ENCODE assay signal across 14 mouse cellular contexts in genomic region chr7:110823995-110824953, GRCm38 (mm10). TPM values are rescaled to one million over a fixed set of nuclear protein-coding genes. Genes with fewer than 3 reads are reported as not detected.
DNase-seq lines count a peak whose midpoint lies in the region; ATAC-seq and TF ChIP-seq lines count a peak whose summit lies in the region.
"Had no signal": no experiment of that assay in that cellular context is flagged by ENCODE, and none has a peak within 500 bp of the region (broad histone marks: within the 10 kb centered on the region; RNA-seq: fewer than 3 reads in every experiment).

No protein-coding gene starts in this region.

- no peak for TF ChIP-seq CTCF in heart, postnatal 0 days (IDR thresholded peaks at IDR 0.05; ENCODE audit: low read depth)
- TF ChIP-seq CTCF in C2C12 (IDR thresholded peaks at IDR 0.05; ENCODE audit: control insufficient read depth, insufficient read depth, insufficient read length): no peak

- H3K9ac ChIP-seq in heart, postnatal 0 days (replicated peaks; ENCODE audit: low read depth, low read length): no peak overlapping the region
- no peak overlapping the region for H3K9ac ChIP-seq in hindbrain, embryonic 16.5 days (ENCODE audit: low read depth, low read length)
- H3K9ac ChIP-seq: forebrain, postnatal 0 days; hindbrain, embryonic 12.5 days had no signal

- no peaks in the 10 kb centered on the region for H3K79me3 ChIP-seq in C2C12 (ENCODE audit: low read depth)

- no peak overlapping the region for H3ac ChIP-seq in C2C12 (ENCODE audit: control insufficient read depth, insufficient read length, low read depth)

- intact Hi-C loops in heart, postnatal 10 days (cut with DNase I): no loop called here

- no peak for DNase-seq in heart, postnatal 0 days (ENCODE audit: low spot score)
- no peak for DNase-seq in heart, postnatal 10 days
- DNase-seq in limb, embryonic 10.5 days (ENCODE audit: low spot score): no peak
- no peak for DNase-seq in layer of hippocampus, adult 18-20 months (ENCODE audit: low spot score in 2 of 2)
- DNase-seq: cerebellum, postnatal 14 days; forebrain, postnatal 0 days; kidney, adult 8-10 months; lung, postnatal 10 days had no signal

- no peak overlapping the region for H3K4me3 ChIP-seq in heart, postnatal 0 days (ENCODE audit: low read depth, low read length)
- H3K4me3 ChIP-seq in C2C12 (ENCODE audit: insufficient read depth, poor library complexity, severe bottlenecking): no peak overlapping the region
- no peak overlapping the region for H3K4me3 ChIP-seq in limb, embryonic 10.5 days
- no peak overlapping the region for H3K4me3 ChIP-seq in hindbrain, embryonic 16.5 days (ENCODE audit: low read length)
- H3K4me3 ChIP-seq: heart, adult 2 months; hindbrain, embryonic 12.5 days had no signal

- peaks cover 50% of the 10 kb centered on the region for H3K36me3 ChIP-seq in heart, postnatal 0 days (replicated peaks; ENCODE audit: control insufficient read depth, insufficient read depth, low read length)
- H3K36me3 ChIP-seq in C2C12 (ENCODE audit: control insufficient read depth, insufficient read depth): peaks cover 13% of the 10 kb centered on the region
- peaks cover 48% of the 10 kb centered on the region for H3K36me3 ChIP-seq in limb, embryonic 10.5 days
- peaks cover 13% of the 10 kb centered on the region; the same call in 1 of the 2 replicates for H3K36me3 ChIP-seq in hindbrain, embryonic 16.5 days (ENCODE audit: control insufficient read depth, insufficient read depth, low read length)

- H3K27me3 ChIP-seq in heart, postnatal 0 days (ENCODE audit: control insufficient read depth, insufficient read depth, low read length): no peaks in the 10 kb centered on the region
- no peaks in the 10 kb centered on the region for H3K27me3 ChIP-seq in C2C12 (ENCODE audit: control insufficient read depth, insufficient read depth, insufficient read length)
- H3K27me3 ChIP-seq in limb, embryonic 10.5 days (ENCODE audit: low read depth, poor library complexity, severe bottlenecking): no peaks in the 10 kb centered on the region
- H3K27me3 ChIP-seq in hindbrain, embryonic 16.5 days (replicated peaks; ENCODE audit: control insufficient read depth, insufficient read depth, low read length): no peaks in the 10 kb centered on the region
- H3K27me3 ChIP-seq: hindbrain, embryonic 12.5 days had no signal

- no peaks in the 10 kb centered on the region for H3K9me3 ChIP-seq in heart, postnatal 0 days (replicated peaks; ENCODE audit: control insufficient read depth, low read length)
- H3K9me3 ChIP-seq in limb, embryonic 10.5 days (replicated peaks): no peaks in the 10 kb centered on the region
- no peaks in the 10 kb centered on the region for H3K9me3 ChIP-seq in hindbrain, embryonic 16.5 days (ENCODE audit: control insufficient read depth, low read length)
- H3K9me3 ChIP-seq: hindbrain, embryonic 12.5 days had no signal

- no peak for TF ChIP-seq EP300 in heart, postnatal 0 days (IDR thresholded peaks at IDR 0.05; ENCODE audit: low read depth)

- ATAC-seq in heart, postnatal 0 days (ENCODE audit: insufficient read depth, low read depth): no peak
- ATAC-seq in common myeloid progenitor, adult 5-6 weeks (replicated peaks; ENCODE audit: low read depth, poor library complexity, severe bottlenecking): peak; percentile 83
- peak; percentile 11; the same call in 1 of the 2 replicates for ATAC-seq in megakaryocyte-erythroid progenitor cell, adult 5-6 weeks (replicated peaks; ENCODE audit: low FRiP score, low TSS enrichment, poor library complexity, severe bottlenecking)
- no peak for ATAC-seq in hindbrain, embryonic 16.5 days
- ATAC-seq: forebrain, postnatal 0 days had no signal

- H3K27ac ChIP-seq in heart, postnatal 0 days (ENCODE audit: low read depth): peak overlapping the region; percentile 22
- no peak overlapping the region for H3K27ac ChIP-seq in limb, embryonic 10.5 days
- H3K27ac ChIP-seq in hindbrain, embryonic 16.5 days (ENCODE audit: low read depth, low read length): no peak overlapping the region
- H3K27ac ChIP-seq: heart, adult 2 months; hindbrain, embryonic 12.5 days had no signal

- 74% methylated on average over 8 of the region's 8 CpGs for WGBS in heart, postnatal 0 days
- 89% methylated on average over 8 of the region's 8 CpGs for WGBS in limb, embryonic 10.5 days
- 85% methylated on average over 8 of the region's 8 CpGs for WGBS in hindbrain, embryonic 16.5 days

- no peaks in the 10 kb centered on the region for H3K79me2 ChIP-seq in C2C12 (ENCODE audit: control insufficient read depth, insufficient read depth)

- peaks cover 24% of the 10 kb centered on the region for H3K4me1 ChIP-seq in heart, postnatal 0 days (ENCODE audit: control insufficient read depth, insufficient read depth)
- no peaks in the 10 kb centered on the region for H3K4me1 ChIP-seq in limb, embryonic 10.5 days
- H3K4me1 ChIP-seq in hindbrain, embryonic 16.5 days (ENCODE audit: control insufficient read depth, insufficient read depth, low read depth, low read length): no peaks in the 10 kb centered on the region
- H3K4me1 ChIP-seq: hindbrain, embryonic 12.5 days had no signal

- H3K4me2 ChIP-seq in heart, postnatal 0 days (ENCODE audit: low read depth, low read length): no peak overlapping the region
- H3K4me2 ChIP-seq in hindbrain, embryonic 16.5 days (ENCODE audit: low read length): no peak overlapping the region
- H3K4me2 ChIP-seq: hindbrain, embryonic 12.5 days had no signal

TF ChIP-seq in C2C12, 6 proteins besides CTCF, POLR2A, EP300 and RAD21:
- TF ChIP-seq FOSL1 (IDR thresholded peaks at IDR 0.05; ENCODE audit: insufficient read depth, low read length, poor library complexity, severe bottlenecking) (peak; percentile 9), CEBPB (IDR thresholded peaks at IDR 0.05; ENCODE audit: low read depth) (no peak)

RNA-seq across cellular contexts. Expression of gene Rnf141, which starts 20.0 kb away (rescaled TPM):
- total RNA-seq in heart, postnatal 0 days (2014; rRNA removed; ENCODE audit: low replicate concordance): 59.9 and 144 TPM in 2 replicates
- 22.7 and 26.4 TPM in 2 replicates for polyA plus RNA-seq in heart, postnatal 0 days (2015; fragmentation: Nextera tagmentation; extraction: Ambion mirVana)
- total RNA-seq in heart, postnatal 10 days (2021): 10 to 100 TPM; 50.4 to 51.2 TPM
- 9.7 TPM for polyA plus RNA-seq in C2C12 (2012; fragmentation: generic; extraction: Trizol)
- total RNA-seq in common myeloid progenitor, adult 5-6 weeks (2017): 45.3 and 49.2 TPM in 2 replicates
- total RNA-seq in megakaryocyte-erythroid progenitor cell, adult 5-6 weeks (2014; fragmentation: Nextera tagmentation): 42.5 and 67.4 TPM in 2 replicates
- 37.1 and 54.9 TPM in 2 replicates for total RNA-seq in megakaryocyte-erythroid progenitor cell, adult 5-6 weeks (2017)
- polyA plus RNA-seq in limb, embryonic 10.5 days (2016; fragmentation: Nextera tagmentation; extraction: Ambion mirVana): 16.8 and 18.3 TPM in 2 replicates
- total RNA-seq in layer of hippocampus, adult 18-20 months (2021): 10 to 100 TPM; 79.8 to 82.2 TPM
- 39.6 and 48.9 TPM in 2 replicates for polyA plus RNA-seq in hindbrain, embryonic 16.5 days (2015; fragmentation: Nextera tagmentation; extraction: Ambion mirVana)

RNA-seq across cellular contexts. Expression of gene Lyve1, which starts 38.8 kb away (rescaled TPM):
- 38.9 and 56.7 TPM in 2 replicates for total RNA-seq in heart, postnatal 0 days (2014; rRNA removed; ENCODE audit: low replicate concordance)
- 13.8 and 15.2 TPM in 2 replicates for polyA plus RNA-seq in heart, postnatal 0 days (2015; fragmentation: Nextera tagmentation; extraction: Ambion mirVana)
- 10 to 100 TPM in 1 of 2 experiments, 1 to 10 TPM in 1; 9.6 to 18.9 TPM for total RNA-seq in heart, postnatal 10 days (2021)
- not detected for polyA plus RNA-seq in C2C12 (2012; fragmentation: generic; extraction: Trizol)
- not detected in 2 replicates for total RNA-seq in common myeloid progenitor, adult 5-6 weeks (2017)
- not detected in 2 replicates for total RNA-seq in megakaryocyte-erythroid progenitor cell, adult 5-6 weeks (2014; fragmentation: Nextera tagmentation)
- total RNA-seq in megakaryocyte-erythroid progenitor cell, adult 5-6 weeks (2017): not detected in 2 replicates
- polyA plus RNA-seq in limb, embryonic 10.5 days (2016; fragmentation: Nextera tagmentation; extraction: Ambion mirVana): 0.18 and 0.30 TPM in 2 replicates
- 1 to 10 TPM; 1.3 to 1.9 TPM for total RNA-seq in layer of hippocampus, adult 18-20 months (2021)
- polyA plus RNA-seq in hindbrain, embryonic 16.5 days (2015; fragmentation: Nextera tagmentation; extraction: Ambion mirVana): 5.6 and 6.6 TPM in 2 replicates

RNA-seq across cellular contexts. Expression of gene Ampd3, which starts 56.3 kb away (rescaled TPM):
- 12.2 and 19.7 TPM in 2 replicates for total RNA-seq in heart, postnatal 0 days (2014; rRNA removed; ENCODE audit: low replicate concordance)
- polyA plus RNA-seq in heart, postnatal 0 days (2015; fragmentation: Nextera tagmentation; extraction: Ambion mirVana): 12.8 and 15.6 TPM in 2 replicates
- total RNA-seq in heart, postnatal 10 days (2021): 10 to 100 TPM; 37.7 to 39.2 TPM
- 4.5 TPM for polyA plus RNA-seq in C2C12 (2012; fragmentation: generic; extraction: Trizol)
- total RNA-seq in common myeloid progenitor, adult 5-6 weeks (2017): 9.0 and 17.3 TPM in 2 replicates
- 66.1 and 83.1 TPM in 2 replicates for total RNA-seq in megakaryocyte-erythroid progenitor cell, adult 5-6 weeks (2014; fragmentation: Nextera tagmentation)
- 30.8 and 52.2 TPM in 2 replicates for total RNA-seq in megakaryocyte-erythroid progenitor cell, adult 5-6 weeks (2017)
- polyA plus RNA-seq in limb, embryonic 10.5 days (2016; fragmentation: Nextera tagmentation; extraction: Ambion mirVana): 1.0 and 1.9 TPM in 2 replicates
- total RNA-seq in layer of hippocampus, adult 18-20 months (2021): 10 to 100 TPM; 23.8 to 24.5 TPM
- polyA plus RNA-seq in hindbrain, embryonic 16.5 days (2015; fragmentation: Nextera tagmentation; extraction: Ambion mirVana): 14.3 and 14.9 TPM in 2 replicates

Comparison
In these comparisons a context has a peak if more than half of its experiments do, and no peak if none do; other contexts are left out.
1. ATAC-seq: peak in common myeloid progenitor, adult 5-6 weeks (single experiment) and megakaryocyte-erythroid progenitor cell, adult 5-6 weeks (single experiment); none in heart, postnatal 0 days (single experiment) and hindbrain, embryonic 16.5 days (single experiment).